Mouse (Mus musculus) left cerebral cortex, postnatal 25 days (tissue): Measurements from ENCODE around the gene Xpot. TPM values are rescaled to one million over a fixed set of nuclear protein-coding genes. Genes with fewer than 3 reads are reported as not detected.

Source experiments
- DNase-seq, 2 experiments: peaks; one replicate each; pipeline ENCODE4 v3.0.0; 2022; ENCODE audit warnings: low spot score in 2 of 2, mixed read lengths in 1 of 2
- intact Hi-C: fragments of 180-260 bp; cut with DNase I; formaldehyde crosslinking; loops from one replicate; pipeline ENCODE4 v1.15.1; 2025
- total RNA-seq, 2 experiments: library from RNA; stranded (reverse); gene quantifications; 2 replicates each; pipeline ENCODE4 v1.2.3; 2021

Xpot gene
- total RNA-seq, 2 experiments from 2014 or later, result 58.5 to 69.1 TPM

GRCm38 (mm10) chr10:121625407-121626185 lies 536 bp downstream of the Xpot start:
- no peak for DNase-seq
- intact Hi-C loops, result loop anchor here (5.0 kb wide), 2 partner anchors 38 to 112 kb away; partner anchors contain the start of genes BC048403 and Tbk1

GRCm38 (mm10) chr10:121625006-121625405 lies 1.1 kb downstream of the Xpot start:
- no peak for DNase-seq
- intact Hi-C loops, result loop anchor here (5.0 kb wide), 2 partner anchors 38 to 112 kb away; partner anchors contain the start of genes BC048403 and Tbk1

GRCm38 (mm10) chr10:121623670-121624069 lies 2.5 kb downstream of the Xpot start:
- intact Hi-C loops, result no loop called here
- DNase-seq, result no peak

- intact Hi-C loops, result no loop called here
- DNase-seq, result no peak
Observed at GRCm38 (mm10) chr10:121622431-121622830, 3.7 kb downstream of the Xpot start.

- intact Hi-C loops, result no loop called here
- DNase-seq, result no peak
Observed at GRCm38 (mm10) chr10:121615935-121616334, 10.2 kb downstream of the Xpot start.

- no peak for DNase-seq
- intact Hi-C loops, result no loop called here
Observed at GRCm38 (mm10) chr10:121615146-121615870, 10.8 kb downstream of the Xpot start.

- DNase-seq, result no peak
- intact Hi-C loops, result no loop called here
Observed at GRCm38 (mm10) chr10:121613570-121613969, 12.6 kb downstream of the Xpot start.

- no peak for DNase-seq
- intact Hi-C loops, result no loop called here
Observed at GRCm38 (mm10) chr10:121612448-121612847, 13.7 kb downstream of the Xpot start.

GRCm38 (mm10) chr10:121611587-121611986 lies 14.5 kb downstream of the Xpot start:
- DNase-seq, result no peak
- intact Hi-C loops, result no loop called here

- intact Hi-C loops, result no loop called here
- no peak for DNase-seq
Observed at GRCm38 (mm10) chr10:121608177-121608576, 18.0 kb downstream of the Xpot start.

GRCm38 (mm10) chr10:121604632-121605344 lies 21.3 kb downstream of the Xpot start:
- DNase-seq, result no peak
- intact Hi-C loops, result no loop called here

GRCm38 (mm10) chr10:121603556-121603955 lies 22.6 kb downstream of the Xpot start:
- intact Hi-C loops, result no loop called here
- no peak for DNase-seq

GRCm38 (mm10) chr10:121601272-121601671 lies 24.9 kb downstream of the Xpot start:
- intact Hi-C loops, result no loop called here
- DNase-seq, result no peak

- intact Hi-C loops, result no loop called here
- no peak for DNase-seq
Observed at GRCm38 (mm10) chr10:121596580-121596979, 29.6 kb downstream of the Xpot start.

GRCm38 (mm10) chr10:121591106-121591505 lies 35.0 kb downstream of the Xpot start:
- peak in 1 of 2 experiments; percentile 46 for DNase-seq
- intact Hi-C loops, result no loop called here

- DNase-seq, result no peak
- intact Hi-C loops, result loop anchor here (5.0 kb wide), 1 partner anchor 40 kb away; the partner anchor contains the start of gene Xpot
Observed at GRCm38 (mm10) chr10:121587371-121587840, 38.7 kb downstream of the Xpot start.

- intact Hi-C loops, result loop anchor here (5.0 kb wide), 1 partner anchor 40 kb away; the partner anchor contains the start of gene Xpot
- peak; percentile 94 for DNase-seq
Observed at GRCm38 (mm10) chr10:121586675-121587370, 39.3 kb downstream of the Xpot start, which contains the start of gene Tbk1. Tbk1 (minus strand) TSS chr10:121586787.

- peak in 1 of 2 experiments; percentile 14 for DNase-seq
Observed at GRCm38 (mm10) chr10:121585791-121586642, 40.1 kb downstream of the Xpot start.

More at GRCm38 (mm10) chr10:121585791-121586642, 40.1 kb downstream of the Xpot start:
- intact Hi-C loops, result loop anchor here (5.0 kb wide), 1 partner anchor 41 kb away; the partner anchor contains the start of gene Xpot
